Mouse (Mus musculus) heart, embryonic 11.5 days (tissue): ENCODE measurements around the gene Zfp872. TPM values are rescaled to one million over a fixed set of nuclear protein-coding genes. Genes with fewer than 3 reads are reported as not detected.
A peak's percentile ranks its signal among the peaks of the same experiment; 100 is the strongest.
"Not testable (repeated sequence)": the region's sequence is repeated elsewhere in the genome, so short reads cannot be mapped to it uniquely, and the experiment has no call there.

ENCODE experiments used
- ATAC-seq: fragments of 200-750 bp; cut with Nextera tagmentation; replicated peaks from 2 replicates; pipeline ENCODE4 v1.8.0; 2017; ENCODE audit warnings: moderate library complexity; ENCODE audit not compliant: insufficient number of reproducible peaks, low FRiP score, low TSS enrichment
- H3K27ac ChIP-seq: fragments of 300-500 bp; sonication (generic); 2 replicates; pipeline ENCODE4 v1.5.1; 2014; ENCODE audit warnings: mild to moderate bottlenecking, low read depth, low read length
- H3K27me3 ChIP-seq: fragments of 300-500 bp; sonication (generic); 2 replicates; pipeline ENCODE4 v1.6.1; 2014; ENCODE audit warnings: mild to moderate bottlenecking, low read length, mixed read lengths; ENCODE audit not compliant: control insufficient read depth, insufficient read depth
- H3K36me3 ChIP-seq: fragments of 300-500 bp; sonication (generic); 2 replicates; pipeline ENCODE4 v1.6.1; 2014; ENCODE audit warnings: mild to moderate bottlenecking, low read length, moderate library complexity, mixed read lengths; ENCODE audit not compliant: control insufficient read depth, insufficient read depth
- H3K4me1 ChIP-seq: fragments of 300-500 bp; sonication (generic); 2 replicates; pipeline ENCODE4 v1.6.1; 2014; ENCODE audit warnings: low read length; ENCODE audit not compliant: control insufficient read depth, insufficient read depth
- H3K4me2 ChIP-seq: fragments of 300-500 bp; sonication (generic); 2 replicates; pipeline ENCODE4 v1.6.1; 2014; ENCODE audit warnings: mild to moderate bottlenecking, moderate library complexity
- H3K4me3 ChIP-seq: fragments of 300-500 bp; sonication (generic); 2 replicates; pipeline ENCODE4 v1.5.1; 2014; ENCODE audit warnings: low read depth, low read length
- H3K9ac ChIP-seq: fragments of 300-500 bp; sonication (generic); 2 replicates; pipeline ENCODE4 v1.6.1; 2014; ENCODE audit warnings: mild to moderate bottlenecking, low read depth, low read length, moderate library complexity
- H3K9me3 ChIP-seq: fragments of 300-500 bp; sonication (generic); replicated peaks from 2 replicates; pipeline ENCODE4 v1.6.1; 2016; ENCODE audit warnings: low read length; ENCODE audit not compliant: control insufficient read depth
- WGBS: fragments of 180-500 bp; shearing (Covaris S2); extraction: QIAGEN DNeasy Blood & Tissue Kit; methylation state at CpG from one replicate; pipeline ENCODE4 v1.1.7; 2014; ENCODE audit not compliant: insufficient replicate concordance; 5-methylcytosine and 5-hydroxymethylcytosine counted together
- polyA plus RNA-seq: library from polyadenylated mRNA; unstranded; fragments of >200 nt; fragmentation: Nextera tagmentation; extraction: Ambion mirVana; gene quantifications from 2 replicates; pipeline ENCODE4 v1.2.1, GENCODE M21; 2014

Gene Zfp872
- polyA plus RNA-seq, 1 experiment from 2014 or later, result 0.04 TPM

DNA sequence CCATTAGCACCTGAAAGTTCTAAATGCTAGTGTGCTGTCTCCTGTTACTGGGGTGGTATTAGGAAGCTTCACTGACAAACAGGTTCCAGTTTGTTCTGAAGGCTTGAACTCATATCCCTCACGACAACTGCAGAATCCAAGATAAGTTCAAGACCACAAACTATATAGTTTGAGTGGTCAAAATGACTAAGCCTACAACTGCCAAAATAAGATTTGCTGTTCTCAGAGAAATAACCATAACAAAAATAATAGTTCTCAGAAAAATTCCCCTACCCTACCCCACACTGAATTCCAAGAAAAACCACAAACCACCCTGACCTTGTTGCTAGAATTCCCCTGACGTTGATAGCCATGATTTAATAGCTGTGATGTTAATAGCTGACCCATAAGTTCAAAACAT is 26.7 kb downstream of the Zfp872 start:
- 79% methylated on average over 2 of the region's 2 CpGs for WGBS
- Histone ChIP-seq H3K9me3 (no peaks in the 10 kb centered on the region), H3K27me3 (no peaks in the 10 kb centered on the region), H3K9ac (no peak overlapping the region), H3K27ac (no peak overlapping the region), H3K4me1 (no peaks in the 10 kb centered on the region), H3K4me2 (no peak overlapping the region), H3K4me3 (no peak overlapping the region), H3K36me3 (no peaks in the 10 kb centered on the region)
- no peak for ATAC-seq

DNA sequence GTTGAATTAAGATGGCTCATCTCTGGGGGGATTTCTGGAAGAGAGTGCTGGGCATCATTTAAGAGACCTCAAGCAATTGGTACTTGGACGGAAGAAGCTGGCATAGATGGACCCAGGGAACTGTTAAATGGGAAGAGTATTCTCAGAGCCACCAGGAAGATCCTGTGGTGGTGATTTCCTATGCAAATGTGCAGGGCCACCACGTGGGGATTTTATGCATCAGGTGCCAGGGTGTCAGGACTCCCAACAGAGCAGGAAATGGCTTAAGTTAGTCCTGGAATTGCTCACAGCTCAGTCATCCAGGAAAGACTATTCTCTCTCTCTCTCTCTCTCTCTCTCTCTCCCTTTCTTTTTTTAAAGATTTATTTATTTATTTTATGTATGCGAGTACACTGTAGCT is 28.8 kb downstream of the Zfp872 start:
- Histone ChIP-seq H3K4me1 (no peaks in the 10 kb centered on the region), H3K27ac (no peak overlapping the region), H3K36me3 (no peaks in the 10 kb centered on the region), H3K9me3 (no peaks in the 10 kb centered on the region), H3K9ac (no peak overlapping the region), H3K4me3 (no peak overlapping the region), H3K4me2 (no peak overlapping the region), H3K27me3 (no peaks in the 10 kb centered on the region)
- ATAC-seq, result no peak
- WGBS, result 45% methylated on average over 3 of the region's 3 CpGs

- Histone ChIP-seq H3K27me3 (no peaks in the 10 kb centered on the region), H3K4me2 (no peak overlapping the region), H3K9ac (no peak overlapping the region), H3K36me3 (no peaks in the 10 kb centered on the region), H3K4me3 (no peak overlapping the region), H3K4me1 (no peaks in the 10 kb centered on the region), H3K27ac (no peak overlapping the region), H3K9me3 (no peaks in the 10 kb centered on the region)
- ATAC-seq, result no peak
- WGBS, result 42% methylated on average over 8 of the region's 8 CpGs
These were observed 30.1 kb downstream of the Zfp872 start for GRCm38 (mm10) chr9:22217858-22218493.

GRCm38 (mm10) chr9:22224066-22224465 is 36.2 kb downstream of the Zfp872 start:
- Histone ChIP-seq H3K27me3 (no peaks in the 10 kb centered on the region), H3K4me1 (no peaks in the 10 kb centered on the region), H3K9ac (no peak overlapping the region), H3K9me3 (no peaks in the 10 kb centered on the region), H3K27ac (no peak overlapping the region), H3K4me2 (no peak overlapping the region), H3K4me3 (no peak overlapping the region), H3K36me3 (no peaks in the 10 kb centered on the region)
- ATAC-seq, result no peak
- WGBS, result 91% methylated on average over 4 of the region's 4 CpGs

DNA sequence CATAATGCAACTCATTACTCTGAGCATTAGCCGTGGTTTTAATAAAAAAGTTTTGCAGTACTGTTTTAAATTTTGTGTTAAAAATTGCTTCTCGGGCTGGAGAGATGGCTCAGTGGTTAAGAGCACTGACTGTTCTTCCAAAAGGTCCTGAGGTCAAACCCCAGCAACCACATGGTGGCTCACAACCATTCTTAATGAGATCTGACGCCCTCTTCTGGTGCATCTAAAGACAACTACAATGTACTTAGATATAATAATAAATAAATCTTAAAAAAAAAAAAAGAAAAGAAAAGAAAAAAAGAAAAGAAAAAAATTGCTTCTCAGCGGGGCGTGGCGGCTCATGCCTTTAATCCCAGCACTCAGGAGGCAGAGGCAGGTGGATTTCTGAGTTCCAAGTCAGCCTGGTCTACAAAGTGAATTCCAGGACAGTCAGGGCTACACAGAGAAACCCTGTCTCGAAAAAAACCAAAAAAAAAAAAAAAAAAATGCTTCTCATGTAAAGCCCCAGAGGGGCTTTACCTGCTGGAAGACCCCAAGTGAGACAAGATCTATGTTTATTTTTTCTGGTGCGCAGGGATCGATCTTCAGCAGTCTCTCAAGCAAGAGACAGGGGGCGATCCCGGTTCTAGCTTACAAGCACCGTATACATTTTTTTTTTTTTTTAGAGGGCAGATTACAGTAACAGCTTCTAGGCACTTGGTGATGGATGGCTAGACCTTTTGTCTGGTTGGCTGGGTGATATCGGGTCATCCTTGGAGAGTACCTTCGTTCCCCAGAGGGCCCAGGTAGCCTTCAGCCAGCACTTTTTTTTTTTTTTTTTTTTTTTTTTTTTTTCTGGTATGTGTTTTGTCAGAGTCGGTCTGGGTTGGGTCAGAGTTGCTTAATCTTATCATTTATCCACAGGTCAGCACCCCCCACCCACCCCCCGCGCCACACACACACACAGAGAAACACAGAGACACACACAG is 36.9 kb downstream of the Zfp872 start:
- H3K27me3 ChIP-seq, result no peaks in the 10 kb centered on the region
- ATAC-seq, result peak; percentile 22
- H3K9ac ChIP-seq, result peak overlapping the region; percentile 77
- no peaks in the 10 kb centered on the region for H3K4me1 ChIP-seq
- H3K4me2 ChIP-seq, result peak overlapping the region; percentile 59
- H3K36me3 ChIP-seq, result no peaks in the 10 kb centered on the region
- no peaks in the 10 kb centered on the region for H3K9me3 ChIP-seq
- WGBS, result 21% methylated on average over 17 of the region's 17 CpGs
- peak overlapping the region; percentile 59 for H3K4me3 ChIP-seq
- peak overlapping the region; percentile 78; the same call in 1 of the 2 replicates for H3K27ac ChIP-seq

DNA sequence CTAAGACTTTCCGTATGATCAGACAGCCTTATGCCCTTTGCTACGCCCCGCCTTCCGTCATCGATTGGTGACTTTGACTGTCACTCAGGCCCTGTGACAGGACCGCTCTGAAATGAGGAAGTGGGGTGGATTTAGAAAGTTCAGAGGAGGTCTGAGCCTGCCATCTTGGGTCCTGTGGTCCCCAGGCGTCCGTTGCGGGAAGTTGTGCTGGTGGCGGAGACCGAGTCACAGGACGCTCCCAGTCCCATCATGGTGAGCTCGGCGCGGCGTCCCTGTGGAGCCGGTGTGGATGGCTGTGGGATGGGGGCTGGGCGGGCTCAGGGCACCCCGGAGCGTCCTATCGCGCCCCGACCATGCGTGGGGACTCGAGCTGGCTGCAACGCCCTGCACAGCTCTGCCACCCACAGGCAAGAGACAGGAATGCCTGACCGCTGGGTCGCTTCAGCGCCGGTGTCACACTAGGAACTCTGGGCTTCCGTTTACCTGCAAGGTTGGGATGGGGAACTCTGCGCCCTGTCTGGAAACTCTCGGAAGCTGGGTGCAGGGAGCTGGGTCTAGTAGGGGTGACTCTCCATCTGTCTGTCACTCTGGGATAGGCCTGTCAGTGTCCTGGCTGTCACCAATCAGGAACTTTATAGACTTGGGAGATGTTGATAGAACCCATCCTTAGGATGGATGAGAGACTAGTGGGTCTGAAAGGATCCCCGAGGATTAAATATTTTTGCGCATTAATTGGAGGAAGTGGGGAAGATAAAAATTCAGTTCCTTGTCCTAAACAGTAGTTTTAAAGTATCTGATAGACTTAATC is 37.9 kb downstream of the Zfp872 start, which contains the start of gene Zfp809:
Gene Zfp809 (plus strand): TSS at position 134 of the 808 bp plus-strand sequence.
- WGBS, result 1% methylated on average over 35 of the region's 35 CpGs
- peak within 1 kb of the TSS; percentile 78 for H3K27ac ChIP-seq
- H3K4me1 ChIP-seq, result no peaks in the 10 kb centered on the region
- H3K9ac ChIP-seq, result peak within 1 kb of the TSS; percentile 77
- H3K27me3 ChIP-seq, result no peaks in the 10 kb centered on the region
- H3K4me3 ChIP-seq, result peak within 1 kb of the TSS; percentile 59
- H3K4me2 ChIP-seq, result peak within 1 kb of the TSS; percentile 79
- ATAC-seq, result peak; percentile 94
- no peaks in the 10 kb centered on the region for H3K36me3 ChIP-seq
- H3K9me3 ChIP-seq, result no peaks in the 10 kb centered on the region

DNA sequence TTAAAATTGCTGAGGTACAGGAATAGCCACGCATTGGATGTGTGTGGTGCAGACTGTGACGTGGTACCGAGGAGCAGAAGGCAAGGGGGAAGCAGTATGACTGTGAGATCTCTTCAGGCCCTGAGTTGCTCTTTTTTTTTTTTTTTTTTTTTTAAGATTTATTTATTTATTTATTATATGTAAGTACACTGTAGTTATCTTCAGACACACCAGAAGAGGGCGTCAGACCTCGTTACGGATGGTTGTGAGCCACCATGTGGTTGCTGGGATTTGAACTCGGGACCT is 38.4 kb downstream of the Zfp872 start:
- H3K27ac ChIP-seq, H3K27me3 ChIP-seq, H3K4me1 ChIP-seq, H3K36me3 ChIP-seq, H3K9me3 ChIP-seq, ATAC-seq: not testable (repeated sequence)
- peak overlapping the region; percentile 59 for H3K4me3 ChIP-seq
- H3K9ac ChIP-seq, result peak overlapping the region; percentile 77; the same call in 1 of the 2 replicates
- H3K4me2 ChIP-seq, result peak overlapping the region; percentile 79
- 60% methylated on average over 7 of the region's 7 CpGs for WGBS

DNA sequence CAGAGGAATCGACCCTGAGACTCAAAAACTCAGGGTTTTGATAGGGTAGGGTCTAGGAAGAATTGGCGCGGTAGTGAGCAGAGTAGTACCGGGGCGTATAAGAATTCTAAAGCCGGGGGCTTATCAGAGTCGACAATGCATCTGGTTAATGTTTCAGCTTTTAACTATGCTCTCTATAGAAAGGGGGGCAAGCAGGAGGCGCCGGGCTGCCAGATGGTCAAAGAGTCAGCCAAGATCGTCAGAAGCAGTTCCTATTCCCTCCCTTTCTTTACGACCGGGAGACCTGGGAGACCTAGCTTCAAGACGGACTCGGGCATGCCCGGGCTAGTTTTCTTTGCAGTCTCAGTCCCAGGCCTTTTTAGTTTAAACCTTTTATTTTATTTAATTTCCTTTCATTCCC is 39.0 kb downstream of the Zfp872 start:
- H3K36me3 ChIP-seq, result no peaks in the 10 kb centered on the region
- no peaks in the 10 kb centered on the region for H3K9me3 ChIP-seq
- H3K9ac ChIP-seq, result no peak overlapping the region
- H3K27me3 ChIP-seq, result no peaks in the 10 kb centered on the region
- no peak for ATAC-seq
- H3K4me3 ChIP-seq, result no peak overlapping the region
- H3K4me1 ChIP-seq, result no peaks in the 10 kb centered on the region
- no peak overlapping the region for H3K27ac ChIP-seq
- peak overlapping the region; percentile 11; the same call in 1 of the 2 replicates for H3K4me2 ChIP-seq
- 73% methylated on average over 15 of the region's 15 CpGs for WGBS
